Mouse (Mus musculus): Measurements from ENCODE around the gene Narfl.

Gene Narfl

GRCm38 (mm10) chr17:25762591-25762990, 11.0 kb upstream of the Narfl start:
- no peak for DNase-seq (ENCODE audit: low read depth, low spot score)

GRCm38 (mm10) chr17:25765886-25766285, 7.7 kb upstream of the Narfl start:
- peak; percentile 62 for DNase-seq (ENCODE audit: low read depth, low spot score)

- DNase-seq (ENCODE audit: low read depth, low spot score): no peak
Measured at GRCm38 (mm10) chr17:25769331-25769730, 4.2 kb upstream of the Narfl start.

- no peak for DNase-seq (ENCODE audit: low read depth, low spot score)
Measured at GRCm38 (mm10) chr17:25775318-25776062, 1.9 kb downstream of the Narfl start.

GRCm38 (mm10) chr17:25777948-25778347, 4.4 kb downstream of the Narfl start:
- DNase-seq (ENCODE audit: low read depth, low spot score): no peak

GRCm38 (mm10) chr17:25781339-25781738, 7.8 kb downstream of the Narfl start:
- DNase-seq (ENCODE audit: low read depth, low spot score): no peak

- no peak for DNase-seq (ENCODE audit: low read depth, low spot score)
Measured at GRCm38 (mm10) chr17:25783086-25783485, 9.5 kb downstream of the Narfl start.

- no peak for DNase-seq (ENCODE audit: low read depth, low spot score)
Measured at GRCm38 (mm10) chr17:25783861-25784574, 10.4 kb downstream of the Narfl start.

- peak; percentile 98 for DNase-seq (ENCODE audit: low read depth, low spot score)
Measured at GRCm38 (mm10) chr17:25785281-25785745, 11.7 kb downstream of the Narfl start, which contains the start of gene Haghl. Gene Haghl, minus strand, starts transcription at chr17:25785673.

- no peak for DNase-seq (ENCODE audit: low read depth, low spot score)
Measured at GRCm38 (mm10) chr17:25786280-25786679, 12.7 kb downstream of the Narfl start, which contains the start of gene Ccdc78. Gene Ccdc78, plus strand, starts transcription at chr17:25786580.

- DNase-seq (ENCODE audit: low read depth, low spot score): no peak
Measured at GRCm38 (mm10) chr17:25786781-25787504, 13.4 kb downstream of the Narfl start.

GRCm38 (mm10) chr17:25791320-25791842, 17.8 kb downstream of the Narfl start:
- DNase-seq (ENCODE audit: low read depth, low spot score): no peak

GRCm38 (mm10) chr17:25791843-25792527, 18.4 kb downstream of the Narfl start:
- peak; percentile 81 for DNase-seq (ENCODE audit: low read depth, low spot score)

GRCm38 (mm10) chr17:25792615-25793014, 19.0 kb downstream of the Narfl start, which contains the start of gene Fam173a:
Gene Fam173a, minus strand, starts transcription at chr17:25792901.
- peak; percentile 46 for DNase-seq (ENCODE audit: low read depth, low spot score)

- no peak for DNase-seq (ENCODE audit: low read depth, low spot score)
Measured at GRCm38 (mm10) chr17:25794197-25794596, 20.6 kb downstream of the Narfl start.

GRCm38 (mm10) chr17:25794998-25795397, 21.4 kb downstream of the Narfl start:
- DNase-seq (ENCODE audit: low read depth, low spot score): no peak

GRCm38 (mm10) chr17:25795609-25796092, 22.1 kb downstream of the Narfl start, which contains the start of gene AC134908.4:
Gene AC134908.4, minus strand, starts transcription at chr17:25795659.
- DNase-seq (ENCODE audit: low read depth, low spot score): peak; percentile 54

- DNase-seq (ENCODE audit: low read depth, low spot score): no peak
Measured at GRCm38 (mm10) chr17:25796211-25796771, 22.7 kb downstream of the Narfl start.

GRCm38 (mm10) chr17:25796951-25797369, 23.4 kb downstream of the Narfl start, which contains the start of gene Metrn:
Gene Metrn, minus strand, starts transcription at chr17:25797136.
- peak; percentile 85 for DNase-seq (ENCODE audit: low read depth, low spot score)

GRCm38 (mm10) chr17:25801029-25801428, 27.5 kb downstream of the Narfl start:
- peak; percentile 73 for DNase-seq (ENCODE audit: low read depth, low spot score)
